Mouse (Mus musculus): Measurements from ENCODE around the gene Ccin. TPM values are rescaled to one million over a fixed set of nuclear protein-coding genes. Genes with fewer than 3 reads are reported as not detected.
A peak's percentile ranks its signal among the peaks of the same experiment; 100 is the strongest.

The Ccin gene
- total RNA-seq, 2 experiments from 2014 or later = 0.26 to 0.47 TPM

DNA sequence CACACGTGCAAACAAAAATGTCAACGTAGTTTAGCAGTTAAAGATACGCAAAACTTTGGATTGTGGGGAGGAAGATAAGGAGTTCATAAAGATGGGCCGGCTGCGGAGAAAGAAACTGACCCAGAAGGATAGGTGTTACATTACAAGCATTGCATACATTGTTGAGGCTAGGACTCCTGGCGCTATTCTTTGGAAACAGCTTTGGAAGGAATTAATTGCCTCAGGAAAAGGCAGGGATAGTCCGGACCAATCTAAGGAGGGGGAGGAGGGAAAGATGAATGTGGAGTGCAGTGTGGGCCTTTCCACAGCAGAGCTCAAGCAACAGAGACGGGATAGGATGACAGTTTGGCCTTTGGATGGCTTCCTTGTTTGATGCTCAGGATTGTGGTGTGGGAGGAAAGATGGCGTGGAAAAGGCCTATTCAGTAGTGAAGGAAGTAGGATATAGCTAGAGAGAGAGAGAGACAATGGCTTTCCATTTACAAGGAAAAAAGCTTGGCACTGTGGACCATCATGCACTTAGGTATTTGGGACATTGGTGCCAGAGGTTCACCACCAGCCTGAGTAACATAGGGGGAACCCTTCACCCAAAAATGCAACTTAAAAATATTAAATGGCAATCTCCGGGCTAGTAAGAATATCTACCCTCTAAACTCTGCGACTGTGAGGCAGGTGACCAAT is 30.2 kb downstream of the Ccin start:
- DNase-seq = no peak

DNA sequence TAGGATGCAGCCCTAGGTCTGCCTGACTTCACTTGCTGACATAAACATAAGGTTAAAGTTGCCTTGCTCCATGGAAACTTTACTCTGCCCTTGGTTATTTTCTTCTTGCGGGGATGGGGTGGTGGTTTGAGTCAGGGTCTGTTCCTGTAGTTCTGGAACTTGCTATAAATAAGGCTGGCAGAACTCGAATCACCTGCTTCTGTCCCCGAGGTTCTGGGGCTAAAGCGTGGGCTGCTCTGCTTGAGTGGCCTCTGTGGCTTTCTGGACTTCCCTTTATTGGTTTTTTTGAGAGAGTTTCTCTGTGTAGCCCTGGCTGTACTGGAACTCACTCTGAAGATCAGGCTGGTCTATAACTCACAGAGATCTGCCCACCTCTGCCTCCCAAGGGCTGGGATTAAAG is 32.8 kb downstream of the Ccin start:
- no peak for DNase-seq

DNA sequence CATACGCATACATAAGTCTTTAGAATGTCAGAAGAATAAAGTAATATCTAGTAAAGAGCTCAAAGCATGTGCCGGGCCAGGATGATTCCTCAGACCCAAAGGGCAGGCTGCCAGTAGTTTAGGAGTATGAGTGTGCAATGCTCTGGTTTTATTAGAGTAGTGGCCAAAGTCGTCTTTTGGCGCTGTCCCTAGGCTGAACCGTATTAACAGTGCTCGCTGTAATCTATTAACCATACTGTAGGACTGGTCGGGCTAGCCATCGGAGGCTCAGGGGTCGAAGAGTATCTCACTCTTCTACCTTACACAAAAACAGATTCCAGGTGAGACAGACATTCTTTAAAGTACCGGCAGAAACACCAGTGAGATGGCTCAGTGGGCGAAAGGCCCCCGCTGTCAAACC is 33.5 kb downstream of the Ccin start:
- DNase-seq = no peak

DNA sequence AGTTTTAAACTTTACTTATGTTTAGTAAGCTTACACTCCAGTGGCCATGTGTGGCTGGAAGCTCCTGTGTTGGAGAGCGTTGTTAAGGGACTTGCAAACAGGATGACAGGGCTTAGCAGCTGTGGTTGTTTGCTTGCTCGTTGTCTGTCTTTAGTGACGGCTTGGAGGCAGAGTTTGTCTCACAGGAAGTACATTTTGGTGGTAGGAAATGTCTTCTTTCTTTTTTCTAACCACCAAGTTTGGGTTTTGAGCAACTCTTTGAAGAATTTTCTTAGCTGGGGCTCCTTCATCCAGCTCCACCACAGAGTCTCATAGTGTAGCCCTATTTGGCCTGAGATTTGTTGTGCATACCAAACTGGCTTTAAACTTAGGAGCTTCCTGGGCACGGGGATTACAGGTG is 39.0 kb downstream of the Ccin start:
- no peak for DNase-seq

DNA sequence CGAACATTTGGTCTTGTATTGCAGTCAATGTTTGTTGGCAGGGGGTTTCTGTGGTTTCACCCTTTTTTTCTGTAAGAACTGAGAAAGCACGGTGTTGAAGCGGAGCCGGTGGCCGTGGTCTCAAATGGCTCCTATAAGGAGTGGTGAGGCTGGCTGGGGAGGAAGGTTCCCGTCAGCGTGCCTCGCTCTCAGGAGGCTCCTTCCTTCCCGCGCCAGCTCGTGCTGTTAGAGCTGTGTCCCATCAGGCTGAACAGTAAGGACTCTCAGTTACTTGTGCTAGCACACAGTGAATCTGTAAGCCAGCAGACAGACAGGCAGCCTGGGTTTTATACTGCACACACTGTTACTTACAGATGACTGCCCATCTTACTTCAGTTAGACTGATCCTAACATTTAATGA is 39.5 kb downstream of the Ccin start:
- no peak for DNase-seq

DNA sequence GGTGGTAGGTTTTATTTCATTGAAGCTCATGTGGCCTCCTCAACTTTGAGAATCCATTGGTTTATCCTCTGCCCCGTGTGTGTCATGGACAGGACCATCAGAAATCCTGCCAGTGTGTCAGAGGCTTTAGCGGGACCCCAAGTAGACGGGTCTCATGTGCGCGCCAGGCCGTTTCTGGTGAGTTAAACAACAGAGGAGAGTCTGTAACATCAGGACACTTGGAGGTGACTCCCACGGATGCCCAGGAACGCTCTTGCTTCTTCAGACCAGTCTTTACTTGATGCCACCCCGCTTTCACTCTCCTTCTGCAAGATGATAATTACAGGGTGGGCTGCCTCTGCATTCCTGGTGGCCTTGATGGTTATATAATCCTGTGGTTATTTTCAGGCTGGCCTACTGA is 40.4 kb downstream of the Ccin start:
- DNase-seq = peak; percentile 2

DNA sequence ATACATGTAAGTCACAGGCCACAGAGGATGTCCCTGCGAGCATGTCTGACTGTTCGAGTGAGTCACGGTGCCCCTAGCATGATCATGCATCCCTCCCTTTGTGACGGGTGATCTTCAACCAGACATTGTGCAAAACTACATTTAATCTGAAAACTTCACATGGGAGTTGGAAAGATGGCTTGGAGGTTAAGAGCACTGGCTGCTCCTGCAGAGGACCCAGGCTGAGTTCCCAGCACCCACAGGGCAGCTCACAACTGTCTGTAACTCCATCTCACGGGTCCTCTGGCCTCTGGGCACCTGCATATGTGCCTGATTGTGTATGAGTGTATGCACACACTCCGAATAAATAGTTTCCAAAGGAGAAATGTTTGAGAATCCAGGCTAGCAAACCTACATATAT is 41.0 kb downstream of the Ccin start:
- peak; percentile 1 for DNase-seq

DNA sequence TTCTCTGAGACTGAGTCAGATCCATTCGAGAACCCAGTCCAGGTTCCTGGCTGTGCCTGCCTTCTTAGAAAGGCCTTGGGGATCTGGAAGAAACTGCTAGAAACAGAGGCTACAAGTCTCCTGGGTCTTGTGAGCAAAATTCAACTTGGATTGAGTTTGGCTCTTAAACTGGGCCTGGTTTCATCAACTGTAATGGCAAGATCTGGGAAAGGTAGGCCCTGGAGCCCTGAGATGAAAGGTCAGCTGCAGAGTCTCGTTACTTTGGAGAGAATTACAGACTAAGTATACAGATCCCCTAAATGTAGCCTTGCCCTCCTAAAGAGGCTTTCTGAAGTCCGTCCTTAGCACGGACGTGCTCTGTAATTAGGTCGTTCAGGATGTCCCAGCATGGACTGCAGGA is 42.3 kb downstream of the Ccin start:
- DNase-seq = no peak

DNA sequence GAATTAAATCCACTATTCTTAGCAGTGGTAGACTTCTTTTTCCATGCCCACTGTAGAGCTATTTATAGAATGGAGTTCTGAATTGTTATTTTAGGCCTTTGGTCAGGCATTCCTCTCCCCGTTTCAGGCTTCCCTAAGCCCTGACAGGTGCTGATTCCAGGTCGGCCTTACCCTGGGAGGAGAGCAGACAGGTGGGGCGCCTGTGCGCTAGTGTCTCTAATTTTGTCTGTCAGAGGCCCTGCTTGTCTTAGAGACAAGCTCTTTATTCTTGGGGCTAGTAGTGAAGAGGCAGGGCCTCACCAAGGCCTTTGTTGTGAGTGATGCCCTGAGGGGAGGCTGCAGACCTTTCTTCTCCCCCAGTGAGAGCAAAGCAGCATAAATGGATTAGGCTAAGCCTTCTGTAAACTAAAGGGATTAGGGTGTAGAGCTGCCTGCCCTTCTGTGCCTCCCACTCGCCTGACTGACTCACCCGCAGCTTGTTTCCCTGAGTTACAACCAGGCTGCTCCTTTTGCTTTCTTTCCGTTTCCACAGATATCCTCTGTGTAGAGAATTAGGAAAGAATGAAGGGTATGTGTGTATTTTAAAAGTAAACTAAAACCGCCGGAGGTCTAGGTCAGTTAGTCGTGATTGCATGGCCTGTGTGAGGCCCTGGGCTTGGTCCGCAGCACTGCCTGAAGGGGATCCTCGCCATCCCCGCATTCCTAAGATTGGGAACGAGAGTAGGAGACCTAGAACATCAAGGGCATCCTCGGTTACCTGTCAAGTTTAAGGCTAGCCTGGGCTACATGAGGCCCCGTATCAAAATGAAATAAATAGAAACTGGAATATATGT is 45.2 kb downstream of the Ccin start:
- DNase-seq = peak; percentile 23

DNA sequence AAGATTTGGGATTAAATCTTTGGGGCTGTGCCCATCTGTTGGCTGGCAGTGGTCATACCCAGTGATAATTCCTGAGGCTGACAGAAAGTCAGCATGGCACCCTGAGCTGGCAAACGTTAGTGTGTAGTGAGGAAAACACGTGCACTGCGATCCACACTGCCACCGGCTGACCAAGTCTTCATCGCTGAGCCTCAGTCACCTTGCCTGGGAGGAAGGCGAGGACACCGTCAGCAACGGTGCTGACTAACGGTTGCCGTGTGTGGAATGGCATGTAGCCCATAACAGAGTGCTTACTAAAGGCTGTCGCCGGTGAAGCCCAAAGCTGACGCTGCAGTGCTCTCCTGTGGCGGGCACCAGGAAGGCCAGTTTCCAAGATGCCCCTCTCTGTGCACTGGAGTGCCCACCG is 46.4 kb downstream of the Ccin start:
- peak; percentile 55 for DNase-seq

DNA sequence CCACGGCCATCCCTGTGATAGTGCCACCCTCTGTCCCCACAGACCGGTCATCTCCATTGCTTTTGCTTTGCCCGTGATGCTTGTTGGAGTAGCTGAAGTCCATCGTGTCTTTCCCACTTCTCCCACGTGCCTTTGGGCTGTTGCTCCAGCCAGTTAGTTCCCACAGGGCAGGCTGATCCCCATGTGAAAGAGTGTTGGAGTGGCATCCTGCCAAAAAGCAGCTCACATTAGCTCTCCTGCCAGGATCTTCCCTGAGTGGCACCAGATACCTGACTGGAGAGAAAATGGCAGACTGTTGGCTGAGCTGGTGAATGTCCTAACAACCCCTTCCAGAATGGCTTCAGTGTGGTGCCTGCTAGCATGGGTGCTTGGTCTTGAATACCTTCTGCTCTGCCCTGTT is 48.2 kb downstream of the Ccin start:
- DNase-seq = peak; percentile 65

Other genes starting within 250 kb of the Ccin start
- gene Olfr159, start 212.5 kb upstream of the Ccin start, total RNA-seq (2021) = not detected
- not detected for gene Olfr156, start 159.6 kb upstream of the Ccin start, total RNA-seq (2021)
- gene Olfr157, start 143.3 kb upstream of the Ccin start, total RNA-seq (2021) = not detected
- gene Olfr155, start 131.9 kb upstream of the Ccin start, total RNA-seq (2021) = not detected
- 10 to 100 TPM; 11.7 to 11.9 TPM for gene Reck, start 108.0 kb upstream of the Ccin start, total RNA-seq (2021)
- 10 to 100 TPM; 31.0 to 32.9 TPM for gene Glipr2, start 26.1 kb upstream of the Ccin start, total RNA-seq (2021)
- gene Clta, start 21.0 kb downstream of the Ccin start, total RNA-seq (2021) = 100 to 1,000 TPM; 108 TPM
- 10 to 100 TPM; 46.6 to 49.7 TPM for gene Gne, start 100.7 kb downstream of the Ccin start, total RNA-seq (2021)

Data from heart, postnatal 4 days (tissue).